12 mouse cellular contexts compared by ENCODE assay signal in the genomic region with DNA sequence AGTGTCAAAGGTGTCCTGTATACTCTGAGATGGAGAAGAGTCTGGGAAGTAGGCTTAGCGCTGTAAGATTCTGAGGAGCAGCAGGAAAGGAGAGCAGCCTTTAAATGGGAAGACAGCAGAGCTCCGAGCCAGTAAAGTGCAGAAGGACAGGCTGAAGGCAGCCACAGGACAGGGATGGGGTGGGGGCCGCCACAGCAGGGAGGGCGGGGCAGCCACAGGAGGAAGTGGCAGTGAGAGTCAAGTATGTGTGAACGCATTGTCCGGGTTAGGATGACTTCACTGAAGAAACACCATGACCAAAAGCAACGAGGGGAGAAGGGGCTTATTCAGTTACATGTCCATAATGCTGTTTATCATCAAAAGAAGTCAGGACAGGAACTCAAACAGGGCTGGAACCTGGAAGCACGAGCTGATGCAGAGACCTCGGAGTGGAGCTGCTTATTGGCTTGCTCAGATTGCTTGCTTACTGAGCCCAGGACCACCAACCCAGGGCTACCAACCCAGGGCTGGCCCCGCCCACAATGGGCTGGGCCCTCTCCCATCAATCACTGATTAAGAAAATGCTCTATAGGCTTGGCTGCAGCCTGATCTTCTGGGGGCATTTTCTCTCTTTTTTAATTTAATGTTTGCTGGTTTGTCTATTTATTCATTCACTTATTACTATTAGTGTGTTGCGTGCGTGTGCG. TPM values are rescaled to one million over a fixed set of nuclear protein-coding genes. Genes with fewer than 3 reads are reported as not detected.
DNase-seq lines count a peak whose midpoint lies in the region; ATAC-seq and TF ChIP-seq lines count a peak whose summit lies in the region.
"Had no signal": no experiment of that assay in that cellular context is flagged by ENCODE, and none has a peak within 500 bp of the region (broad histone marks: within the 10 kb centered on the region; RNA-seq: fewer than 3 reads in every experiment).

No protein-coding gene starts in this region.

- H3K27ac ChIP-seq in intestine, embryonic 14.5 days (ENCODE audit: low read depth), result no peak overlapping the region
- H3K27ac ChIP-seq in intestine, embryonic 15.5 days, result no peak overlapping the region
- no peak overlapping the region for H3K27ac ChIP-seq in embryonic facial prominence, embryonic 11.5 days (replicated peaks; ENCODE audit: low read depth, low read length)
- H3K27ac ChIP-seq in limb, embryonic 10.5 days, result peak overlapping the region; percentile 21; the same call in 1 of the 2 replicates
- no peak overlapping the region for H3K27ac ChIP-seq in neural tube, embryonic 11.5 days (ENCODE audit: low read depth, low read length)
- no peak overlapping the region for H3K27ac ChIP-seq in layer of hippocampus, adult 2 months
- H3K27ac ChIP-seq in cerebellum, adult 2 months (ENCODE audit: insufficient read depth, low read length), result no peak overlapping the region
- H3K27ac ChIP-seq: lung, embryonic 15.5 days had no signal

- H3K36me3 ChIP-seq in intestine, embryonic 14.5 days (ENCODE audit: control insufficient read depth, insufficient read depth, low read length), result no peaks in the 10 kb centered on the region
- H3K36me3 ChIP-seq in intestine, embryonic 15.5 days, result no peaks in the 10 kb centered on the region
- no peaks in the 10 kb centered on the region for H3K36me3 ChIP-seq in embryonic facial prominence, embryonic 11.5 days (replicated peaks; ENCODE audit: control insufficient read depth, insufficient read depth, low read depth, low read length)
- H3K36me3 ChIP-seq in limb, embryonic 10.5 days, result no peaks in the 10 kb centered on the region
- no peaks in the 10 kb centered on the region for H3K36me3 ChIP-seq in neural tube, embryonic 11.5 days (ENCODE audit: control insufficient read depth, insufficient read depth, low read length)
- H3K36me3 ChIP-seq: lung, embryonic 15.5 days had no signal

- 23% methylated on average over 13 of the region's 13 CpGs for WGBS in intestine, embryonic 14.5 days
- WGBS in intestine, embryonic 15.5 days, result 23% methylated on average over 13 of the region's 13 CpGs
- WGBS in embryonic facial prominence, embryonic 11.5 days, result 23% methylated on average over 13 of the region's 13 CpGs
- WGBS in limb, embryonic 10.5 days, result 26% methylated on average over 13 of the region's 13 CpGs
- 25% methylated on average over 13 of the region's 13 CpGs for WGBS in neural tube, embryonic 11.5 days
- WGBS in lung, adult 2 months, result 23% methylated on average over 13 of the region's 13 CpGs
- WGBS in cerebellum, adult 2 months, result 27% methylated on average over 13 of the region's 13 CpGs

- H3K4me2 ChIP-seq in intestine, embryonic 14.5 days (ENCODE audit: low read length), result 0 out of 2 replicates have a peak overlapping the region, but pooled peaks have one; percentile 7
- no peak overlapping the region for H3K4me2 ChIP-seq in intestine, embryonic 15.5 days (replicated peaks)
- peak overlapping the region; percentile 34 for H3K4me2 ChIP-seq in embryonic facial prominence, embryonic 11.5 days (ENCODE audit: low read depth, low read length)
- H3K4me2 ChIP-seq in neural tube, embryonic 11.5 days (ENCODE audit: low read depth), result peak overlapping the region; percentile 40
- H3K4me2 ChIP-seq: lung, embryonic 15.5 days had no signal

- no peak for DNase-seq in intestine, embryonic 14.5 days (ENCODE audit: low spot score)
- peak; percentile 62 for DNase-seq in embryonic facial prominence, embryonic 11.5 days (ENCODE audit: low spot score)
- DNase-seq in limb, embryonic 10.5 days (ENCODE audit: low spot score), result peak; percentile 53
- peak; percentile 69 for DNase-seq in neural tube, embryonic 11.5 days (ENCODE audit: low spot score)
- no peak for DNase-seq in layer of hippocampus, adult 2 months (ENCODE audit: low spot score in 2 of 2)
- no peak for DNase-seq in lung, adult 2 months
- no peak for DNase-seq in cerebellum, adult 2 months
- DNase-seq: cerebellum, adult 18-20 months had no signal

- no peak overlapping the region for H3K4me3 ChIP-seq in intestine, embryonic 14.5 days (ENCODE audit: low read depth, low read length)
- no peak overlapping the region for H3K4me3 ChIP-seq in intestine, embryonic 15.5 days (replicated peaks)
- H3K4me3 ChIP-seq in embryonic facial prominence, embryonic 11.5 days (ENCODE audit: low read depth, low read length), result 0 out of 2 replicates have a peak overlapping the region, but pooled peaks have one; percentile 14
- peak overlapping the region; percentile 39 for H3K4me3 ChIP-seq in limb, embryonic 10.5 days
- H3K4me3 ChIP-seq in neural tube, embryonic 11.5 days (ENCODE audit: low read depth, low read length), result no peak overlapping the region
- H3K4me3 ChIP-seq in layer of hippocampus, adult 2 months, result no peak overlapping the region
- H3K4me3 ChIP-seq in lung, adult 2 months (replicated peaks; ENCODE audit: extremely low read depth, low read depth, low read length), result no peak overlapping the region
- H3K4me3 ChIP-seq in cerebellum, adult 2 months (replicated peaks; ENCODE audit: insufficient read depth, low read depth, low read length), result no peak overlapping the region
- H3K4me3 ChIP-seq: lung, embryonic 15.5 days had no signal

- no peak for TF ChIP-seq CTCF in layer of hippocampus, adult 2 months (conservative IDR thresholded peaks at IDR 0.05)
- TF ChIP-seq CTCF in lung, adult 2 months (IDR thresholded peaks at IDR 0.05; ENCODE audit: insufficient read depth, low read length), result no peak
- TF ChIP-seq CTCF in cerebellum, adult 2 months (IDR thresholded peaks at IDR 0.05; ENCODE audit: borderline replicate concordance, insufficient read depth, low read depth, low read length), result no peak

- H3K9ac ChIP-seq in intestine, embryonic 14.5 days (ENCODE audit: low read length), result no peak overlapping the region
- H3K9ac ChIP-seq in intestine, embryonic 15.5 days, result no peak overlapping the region
- H3K9ac ChIP-seq in embryonic facial prominence, embryonic 11.5 days (replicated peaks; ENCODE audit: low read length), result 0 out of 2 replicates have a peak overlapping the region, but pooled peaks have one; percentile 18
- H3K9ac ChIP-seq in neural tube, embryonic 11.5 days (ENCODE audit: low read length), result peak overlapping the region; percentile 32; the same call in 1 of the 2 replicates
- H3K9ac ChIP-seq: lung, embryonic 15.5 days had no signal

- ATAC-seq in intestine, embryonic 14.5 days (replicated peaks; ENCODE audit: low FRiP score, low TSS enrichment, low read depth), result no peak
- ATAC-seq in intestine, embryonic 15.5 days, result no peak
- ATAC-seq in embryonic facial prominence, embryonic 11.5 days (replicated peaks; ENCODE audit: insufficient number of reproducible peaks, low FRiP score, low TSS enrichment, low read depth), result 0 out of 2 replicates have a peak, but pooled peaks have one; percentile 83
- no peak for ATAC-seq in neural tube, embryonic 11.5 days (ENCODE audit: insufficient read depth, low FRiP score, low TSS enrichment)
- ATAC-seq: inflammation-experienced regulatory T-cells, adult 6 months had no signal

- peaks cover 4% of the 10 kb centered on the region; the same call in 1 of the 2 replicates for H3K4me1 ChIP-seq in intestine, embryonic 14.5 days (replicated peaks; ENCODE audit: control insufficient read depth, insufficient read depth, low read length)
- no peaks in the 10 kb centered on the region for H3K4me1 ChIP-seq in intestine, embryonic 15.5 days (replicated peaks)
- H3K4me1 ChIP-seq in embryonic facial prominence, embryonic 11.5 days (ENCODE audit: control insufficient read depth, insufficient read depth, low read length), result no peaks in the 10 kb centered on the region
- peaks cover 33% of the 10 kb centered on the region for H3K4me1 ChIP-seq in limb, embryonic 10.5 days
- H3K4me1 ChIP-seq in neural tube, embryonic 11.5 days (ENCODE audit: control insufficient read depth, insufficient read depth, low read length), result peaks cover 3% of the 10 kb centered on the region; the same call in 1 of the 2 replicates
- H3K4me1 ChIP-seq in lung, adult 2 months (ENCODE audit: control insufficient read depth, insufficient read depth, low read length), result no peaks in the 10 kb centered on the region
- H3K4me1 ChIP-seq in cerebellum, adult 2 months (ENCODE audit: control insufficient read depth, insufficient read depth, low read length), result no peaks in the 10 kb centered on the region

- TF ChIP-seq POLR2A in lung, adult 2 months (IDR thresholded peaks at IDR 0.05; ENCODE audit: borderline replicate concordance, extremely low read depth, low read depth, low read length), result no peak
- TF ChIP-seq POLR2A in cerebellum, adult 2 months (IDR thresholded peaks at IDR 0.05; ENCODE audit: borderline replicate concordance, insufficient read depth, low read length), result no peak

- H3K9me3 ChIP-seq in intestine, embryonic 14.5 days (ENCODE audit: control insufficient read depth, low read length), result no peaks in the 10 kb centered on the region
- H3K9me3 ChIP-seq in intestine, embryonic 15.5 days, result no peaks in the 10 kb centered on the region
- no peaks in the 10 kb centered on the region for H3K9me3 ChIP-seq in embryonic facial prominence, embryonic 11.5 days (replicated peaks; ENCODE audit: control insufficient read depth, low read length)
- no peaks in the 10 kb centered on the region for H3K9me3 ChIP-seq in limb, embryonic 10.5 days (replicated peaks)
- no peaks in the 10 kb centered on the region for H3K9me3 ChIP-seq in neural tube, embryonic 11.5 days (ENCODE audit: control insufficient read depth, low read length)
- H3K9me3 ChIP-seq: lung, embryonic 15.5 days had no signal

- no peaks in the 10 kb centered on the region for H3K27me3 ChIP-seq in intestine, embryonic 14.5 days (replicated peaks; ENCODE audit: control insufficient read depth, insufficient read depth, low read length)
- H3K27me3 ChIP-seq in intestine, embryonic 15.5 days (replicated peaks), result no peaks in the 10 kb centered on the region
- no peaks in the 10 kb centered on the region for H3K27me3 ChIP-seq in embryonic facial prominence, embryonic 11.5 days (ENCODE audit: control insufficient read depth, insufficient read depth, low read length)
- peaks cover 16% of the 10 kb centered on the region; the same call in 1 of the 2 replicates for H3K27me3 ChIP-seq in limb, embryonic 10.5 days (ENCODE audit: low read depth, poor library complexity, severe bottlenecking)
- H3K27me3 ChIP-seq in neural tube, embryonic 11.5 days (ENCODE audit: control insufficient read depth, insufficient read depth, low read length), result no peaks in the 10 kb centered on the region
- H3K27me3 ChIP-seq in cerebellum, adult 2 months (ENCODE audit: control insufficient read depth, insufficient read depth, low read length), result no peaks in the 10 kb centered on the region

RNA-seq across cellular contexts. Expression of a gene that starts 18.8 kb away (rescaled TPM):
- polyA plus RNA-seq in intestine, embryonic 14.5 days (2014; fragmentation: Nextera tagmentation; extraction: Ambion mirVana), result 0.61 TPM in 1 of 2 replicates, not detected in the other
- polyA plus RNA-seq in intestine, embryonic 15.5 days (2015; fragmentation: Nextera tagmentation; extraction: Ambion mirVana), result 0.65 and 0.91 TPM in 2 replicates
- polyA plus RNA-seq in embryonic facial prominence, embryonic 11.5 days (2014; fragmentation: Nextera tagmentation; extraction: Ambion mirVana), result 0.07 TPM in 1 of 2 replicates, not detected in the other
- polyA plus RNA-seq in limb, embryonic 10.5 days (2016; fragmentation: Nextera tagmentation; extraction: Ambion mirVana), result 0.15 TPM in 1 of 2 replicates, not detected in the other
- not detected in 2 replicates for polyA plus RNA-seq in neural tube, embryonic 11.5 days (2014; fragmentation: Nextera tagmentation; extraction: Ambion mirVana)
- total RNA-seq in layer of hippocampus, adult 2 months (2021), result under 1 TPM in 1 of 2 experiments, not detected in 1; 0.10 TPM
- polyA plus RNA-seq in lung, adult 2 months (2012; rRNA removed), result 0.26 and 2.0 TPM in 2 replicates
- 0.05 and 0.25 TPM in 2 replicates for polyA plus RNA-seq in cerebellum, adult 2 months (2012; rRNA removed)
- polyA plus RNA-seq: frontal cortex, adult 2 months; lung, embryonic 15.5 days had no signal

Comparison
In these comparisons a context has a peak if more than half of its experiments do, and no peak if none do; other contexts are left out.
1. DNase-seq: peak in embryonic facial prominence, embryonic 11.5 days (single experiment), limb, embryonic 10.5 days (single experiment) and neural tube, embryonic 11.5 days (single experiment); none in intestine, embryonic 14.5 days (single experiment), layer of hippocampus, adult 2 months (0 of 2), lung, adult 2 months (single experiment) and cerebellum, adult 2 months (0 of 2).
2. H3K4me3 ChIP-seq: peak in embryonic facial prominence, embryonic 11.5 days (single experiment) and limb, embryonic 10.5 days (single experiment); none in intestine, embryonic 14.5 days (single experiment), intestine, embryonic 15.5 days (single experiment), neural tube, embryonic 11.5 days (single experiment), layer of hippocampus, adult 2 months (single experiment), lung, adult 2 months (single experiment) and cerebellum, adult 2 months (single experiment).
3. H3K9ac ChIP-seq: peak in embryonic facial prominence, embryonic 11.5 days (single experiment) and neural tube, embryonic 11.5 days (single experiment); none in intestine, embryonic 14.5 days (single experiment) and intestine, embryonic 15.5 days (single experiment).